Mouse (Mus musculus): ENCODE measurements at regions not wholly inside any gene's neighbourhood (a gene's known extent, or its start where the extent isn't known, plus 50 kb on each side); places are given as distances from the start of the nearest gene placed in this dataset.

DNA sequence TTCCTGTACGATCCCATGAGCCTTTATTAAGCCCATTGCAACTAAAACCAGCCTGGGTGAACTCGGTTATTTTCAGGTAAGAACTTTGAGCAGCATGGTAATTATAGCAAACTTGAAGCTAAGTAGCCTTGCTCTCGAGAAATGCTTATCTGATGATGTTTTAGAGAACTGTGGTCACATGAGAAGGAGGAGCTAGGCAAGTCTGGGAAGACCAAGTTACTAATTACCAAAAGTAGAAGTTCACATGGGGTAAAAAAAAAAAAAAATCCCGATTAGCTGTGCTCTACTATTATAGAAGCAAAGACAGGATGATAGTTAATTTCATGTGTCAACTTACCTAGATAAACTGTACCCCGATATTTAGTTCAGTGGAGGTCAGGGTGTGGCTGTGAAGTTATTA, 68.0 kb upstream of the Tbl1xr1 start:
- TF ChIP-seq CTCF (IDR thresholded peaks at IDR 0.05; ENCODE audit: low read depth), result no peak
- TF ChIP-seq EP300 (IDR thresholded peaks at IDR 0.05; ENCODE audit: low read depth), result no peak

Measured in liver, embryonic 14.5 days (tissue).